Comparison of ENCODE assay signal across 17 mouse cellular contexts in the genomic region with DNA sequence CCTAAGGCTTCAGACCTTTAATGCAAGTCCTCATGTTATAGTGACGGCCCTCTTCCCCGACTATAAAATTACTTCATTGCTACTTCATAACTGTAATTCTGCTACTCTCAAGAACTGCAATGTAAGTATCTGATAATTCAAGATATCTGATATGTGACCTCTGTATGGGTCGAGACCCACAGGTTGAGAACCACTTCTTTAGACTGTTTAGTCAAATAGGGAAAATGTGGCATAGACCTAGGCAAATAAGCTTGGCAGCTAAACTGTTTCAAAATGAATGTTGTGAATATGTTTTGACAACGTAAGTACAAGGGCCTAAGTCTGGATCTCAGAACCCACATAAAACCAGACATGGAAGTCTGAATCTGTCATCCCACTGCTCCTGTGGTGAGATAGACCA.
"Had no signal": no experiment of that assay in that cellular context is flagged by ENCODE, and none has a peak within 500 bp of the region (broad histone marks: within the 10 kb centered on the region; RNA-seq: fewer than 3 reads in every experiment).

No protein-coding gene starts in this region.

- H3K27ac ChIP-seq: lung, embryonic 15.5 days; macrophage; midbrain, embryonic 12.5 days; midbrain, embryonic 15.5 days; neural tube, embryonic 12.5 days; stomach, embryonic 15.5 days; stomach, postnatal 0 days had no signal

- H3K9ac ChIP-seq: liver, postnatal 0 days; lung, embryonic 15.5 days; midbrain, embryonic 12.5 days; midbrain, embryonic 15.5 days; neural tube, embryonic 12.5 days; stomach, embryonic 15.5 days had no signal

- H3K4me1 ChIP-seq: lung, embryonic 15.5 days; megakaryocyte, embryonic 14.5 days; midbrain, embryonic 12.5 days; neural tube, embryonic 12.5 days; stomach, embryonic 15.5 days had no signal

- DNase-seq: liver, postnatal 0 days; lung, adult 2 months; lung, postnatal 14 days; lung, postnatal 36 days; right cerebral cortex, postnatal 14 days; thymus, adult 2 months; thymus, postnatal 25 days; thymus, postnatal 4 days had no signal

- H3K27me3 ChIP-seq: lung, embryonic 15.5 days; megakaryocyte, embryonic 14.5 days; midbrain, embryonic 12.5 days; midbrain, embryonic 15.5 days; neural tube, embryonic 12.5 days; stomach, embryonic 15.5 days had no signal

- H3K9me3 ChIP-seq: lung, embryonic 15.5 days; stomach, embryonic 15.5 days had no signal

- ATAC-seq: liver, postnatal 0 days; lung, postnatal 0 days; midbrain, embryonic 15.5 days had no signal

- H3K4me2 ChIP-seq: lung, embryonic 15.5 days; midbrain, embryonic 12.5 days; midbrain, embryonic 15.5 days; neural tube, embryonic 12.5 days; stomach, embryonic 15.5 days had no signal

- H3K4me3 ChIP-seq: lung, embryonic 15.5 days; megakaryocyte, embryonic 14.5 days; midbrain, embryonic 12.5 days; midbrain, embryonic 15.5 days; neural tube, embryonic 12.5 days; stomach, embryonic 15.5 days had no signal

- H3K36me3 ChIP-seq: lung, embryonic 15.5 days; midbrain, embryonic 12.5 days; neural tube, embryonic 12.5 days; stomach, embryonic 15.5 days had no signal
